Mouse (Mus musculus) bone marrow, adult 2 months (tissue): Measurements from ENCODE around the gene Rab29. TPM values are rescaled to one million over a fixed set of nuclear protein-coding genes. Genes with fewer than 3 reads are reported as not detected.

ENCODE experiments used
- H3K27ac ChIP-seq: fragments of 200-500 bp; 2 replicates; pipeline ENCODE4 v1.5.1; 2012; ENCODE audit warnings: low read depth, mild to moderate bottlenecking, control low read depth, inconsistent platforms, low read length; ENCODE audit not compliant: control insufficient read depth, poor library complexity, insufficient read depth
- H3K4me1 ChIP-seq: fragments of 200-500 bp; 2 replicates; pipeline ENCODE4 v1.6.1; 2011; ENCODE audit warnings: low read length; ENCODE audit not compliant: control insufficient read depth, insufficient read depth
- H3K4me3 ChIP-seq: fragments of 200-500 bp; replicated peaks from 2 replicates; pipeline ENCODE3; 2011; ENCODE audit warnings: mild to moderate bottlenecking, low read depth, low read length, control low read depth; ENCODE audit not compliant: control insufficient read depth
- CTCF ChIP-seq: fragments of 200-500 bp; IDR thresholded peaks from 2 replicates; pipeline ENCODE4 v1.5.1; 2011; ENCODE audit warnings: low read length, control low read depth; ENCODE audit not compliant: control insufficient read depth, insufficient read depth
- POLR2A ChIP-seq: fragments of 200-500 bp; IDR thresholded peaks from 2 replicates; pipeline ENCODE4 v1.6.1; 2011; ENCODE audit warnings: low read depth, mild to moderate bottlenecking, control low read depth, low read length, borderline replicate concordance; ENCODE audit not compliant: control insufficient read depth
- WGBS: fragments of 180-500 bp; shearing (Covaris S2); methylation state at CpG from one replicate; pipeline ENCODE4 v1.1.7; 2018; 5-methylcytosine and 5-hydroxymethylcytosine counted together
- polyA plus RNA-seq: library from polyadenylated mRNA; stranded (reverse); fragments of >200 nt; gene quantifications from 2 replicates; pipeline ENCODE4 v1.2.4, GENCODE M21; 2011; ENCODE audit warnings: low replicate concordance; ENCODE audit not compliant: missing spikeins, insufficient read depth, insufficient read length

The Rab29 gene
- polyA plus RNA-seq, 1 experiment, result 15.7 TPM

DNA sequence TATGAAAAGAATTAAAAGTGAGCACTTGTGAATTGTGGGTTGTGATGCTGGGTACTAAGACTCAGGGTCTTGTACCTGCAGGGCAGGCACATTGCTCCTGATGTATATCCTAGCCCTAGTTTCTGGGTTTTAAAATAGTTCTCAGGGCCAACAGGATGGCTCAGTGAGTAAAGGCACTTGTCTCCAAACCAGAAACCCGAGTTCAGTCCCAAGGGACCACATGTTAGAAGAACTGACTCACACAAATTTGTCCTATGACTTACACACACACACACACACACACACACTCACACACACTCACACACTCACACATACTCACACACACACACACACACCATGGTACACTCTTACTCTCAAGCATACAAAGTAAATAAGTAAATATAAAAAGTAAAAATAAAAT lies 5.8 kb downstream of the Rab29 start:
- peaks cover 2% of the 10 kb centered on the region; the same call in 1 of the 2 replicates for H3K4me1 ChIP-seq
- no peak overlapping the region for H3K27ac ChIP-seq
- WGBS, result 83% methylated on average over 1 of the region's 1 CpGs
- TF ChIP-seq CTCF (no peak), POLR2A (no peak)
- H3K4me3 ChIP-seq, result no peak overlapping the region

DNA sequence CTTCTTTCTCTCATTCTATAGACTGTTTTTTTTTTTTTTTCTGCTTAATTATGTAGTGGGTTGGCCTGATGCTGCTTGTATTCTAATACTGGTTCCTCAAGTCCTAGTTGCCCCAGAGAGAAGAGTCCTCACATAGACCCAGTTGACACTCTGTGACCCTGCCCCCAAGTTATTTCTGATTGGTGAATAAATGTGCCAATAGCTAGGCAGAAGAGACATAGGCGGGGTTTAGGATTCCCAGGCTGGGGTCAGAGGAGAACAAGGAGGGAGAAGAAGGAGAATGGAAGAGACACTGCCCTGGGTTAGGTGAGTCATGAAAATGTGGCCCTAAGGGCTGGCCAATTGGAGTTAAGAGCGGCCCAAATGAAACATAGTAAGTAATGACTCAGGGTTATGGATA lies 12.8 kb downstream of the Rab29 start:
- 81% methylated on average over 2 of the region's 2 CpGs for WGBS
- TF ChIP-seq POLR2A, result no peak
- no peak for TF ChIP-seq CTCF
- Histone ChIP-seq H3K4me1 (no peaks in the 10 kb centered on the region), H3K27ac (no peak overlapping the region), H3K4me3 (no peak overlapping the region)

DNA sequence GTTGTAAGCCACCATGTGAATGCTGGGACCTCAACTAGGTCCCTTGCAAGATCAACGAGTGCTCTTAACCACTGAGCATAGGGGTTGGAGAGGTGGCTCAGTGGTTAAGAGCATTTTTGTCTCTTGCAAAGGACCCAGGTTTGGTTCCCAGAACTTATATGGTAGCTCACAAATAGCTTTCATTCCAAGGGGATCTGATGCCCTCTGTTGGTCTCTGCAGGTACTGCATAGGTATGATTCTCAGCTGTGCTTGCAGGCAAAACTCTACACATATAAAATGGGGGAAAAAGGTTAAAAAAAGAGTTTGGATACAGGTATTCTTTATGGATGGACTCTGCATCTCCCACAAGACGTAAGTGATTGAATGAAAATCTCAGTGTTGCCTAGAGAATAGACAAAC lies 15.8 kb downstream of the Rab29 start:
- no peak overlapping the region for H3K27ac ChIP-seq
- 66% methylated on average over 2 of the region's 2 CpGs for WGBS
- H3K4me3 ChIP-seq, result no peak overlapping the region
- no peaks in the 10 kb centered on the region for H3K4me1 ChIP-seq
- TF ChIP-seq CTCF (no peak), POLR2A (no peak)

DNA sequence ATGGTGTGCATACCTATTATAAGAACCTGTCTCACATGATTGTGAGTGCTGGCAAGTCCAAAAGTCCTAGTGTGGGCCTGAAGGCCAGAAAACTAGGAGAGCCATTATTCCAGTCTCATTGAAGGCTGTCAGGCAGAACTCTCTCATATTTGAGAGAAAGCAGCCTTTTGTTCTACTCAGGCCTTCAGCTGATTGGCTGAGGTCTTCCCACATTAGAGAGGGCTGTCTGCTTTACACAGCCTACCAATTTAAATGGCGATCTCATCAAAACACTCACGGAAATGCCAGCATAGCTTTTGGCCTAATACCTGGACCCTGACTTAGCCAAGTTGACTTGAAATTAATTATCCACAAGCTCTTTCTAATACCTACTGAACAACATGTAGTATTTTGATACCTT lies 19.1 kb downstream of the Rab29 start:
- Histone ChIP-seq H3K27ac (no peak overlapping the region), H3K4me1 (no peaks in the 10 kb centered on the region), H3K4me3 (no peak overlapping the region)
- WGBS, result 85% methylated on average over 2 of the region's 2 CpGs
- TF ChIP-seq CTCF (no peak), POLR2A (no peak)

DNA sequence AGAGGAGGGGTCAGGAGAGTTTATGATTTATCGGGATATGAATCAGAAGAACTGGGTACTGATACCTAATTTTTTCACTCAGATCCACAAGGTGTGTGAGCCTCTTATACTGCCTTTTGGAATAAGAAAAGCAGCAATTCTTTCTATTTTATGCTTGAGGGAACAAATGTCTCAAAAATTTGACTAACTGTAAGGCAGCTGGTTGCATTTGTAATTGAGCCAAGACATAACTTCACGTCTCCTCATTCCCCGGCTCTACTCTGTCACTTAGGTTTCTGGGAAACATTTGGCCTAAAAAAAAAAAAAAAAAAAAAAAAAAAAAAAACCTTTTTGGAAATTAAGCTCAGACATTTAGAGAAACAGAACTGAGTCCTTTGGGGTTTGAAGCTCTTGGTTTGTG lies 19.6 kb downstream of the Rab29 start:
- 82% methylated on average over 3 of the region's 3 CpGs for WGBS
- TF ChIP-seq CTCF, result no peak
- TF ChIP-seq POLR2A, result no peak
- Histone ChIP-seq H3K27ac (no peak overlapping the region), H3K4me1 (no peaks in the 10 kb centered on the region), H3K4me3 (no peak overlapping the region)

DNA sequence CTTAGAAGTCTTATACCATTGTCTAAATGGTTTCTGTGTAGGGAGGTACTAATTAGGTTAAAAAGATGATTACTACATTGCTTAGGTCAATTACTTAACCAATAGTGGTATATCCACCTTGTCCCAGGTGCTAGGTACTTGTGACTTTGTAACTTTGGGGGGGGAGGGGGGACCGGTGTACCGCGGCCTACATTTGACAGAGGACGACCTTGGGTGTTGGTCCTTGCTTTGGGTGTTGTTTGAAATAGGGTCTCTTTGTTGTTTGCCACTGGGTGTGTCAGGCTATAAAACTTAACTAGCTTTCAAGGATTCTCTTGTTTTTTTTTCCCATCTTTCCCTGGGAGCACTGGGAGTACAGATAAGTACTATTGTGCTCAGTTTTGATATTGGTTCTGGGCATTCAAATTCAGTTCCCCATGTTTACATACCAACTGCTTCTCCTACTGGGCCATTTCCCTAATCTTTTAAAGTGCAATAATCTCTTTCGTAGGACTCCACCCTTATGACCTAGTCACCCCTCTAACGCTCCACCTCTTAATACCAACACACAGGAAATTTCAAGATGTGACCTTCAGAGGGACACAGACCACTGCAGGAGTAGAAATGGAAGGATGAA lies 23.1 kb downstream of the Rab29 start:
- TF ChIP-seq POLR2A (no peak), CTCF (no peak)
- Histone ChIP-seq H3K27ac (no peak overlapping the region), H3K4me3 (no peak overlapping the region), H3K4me1 (no peaks in the 10 kb centered on the region)
- 75% methylated on average over 6 of the region's 6 CpGs for WGBS

DNA sequence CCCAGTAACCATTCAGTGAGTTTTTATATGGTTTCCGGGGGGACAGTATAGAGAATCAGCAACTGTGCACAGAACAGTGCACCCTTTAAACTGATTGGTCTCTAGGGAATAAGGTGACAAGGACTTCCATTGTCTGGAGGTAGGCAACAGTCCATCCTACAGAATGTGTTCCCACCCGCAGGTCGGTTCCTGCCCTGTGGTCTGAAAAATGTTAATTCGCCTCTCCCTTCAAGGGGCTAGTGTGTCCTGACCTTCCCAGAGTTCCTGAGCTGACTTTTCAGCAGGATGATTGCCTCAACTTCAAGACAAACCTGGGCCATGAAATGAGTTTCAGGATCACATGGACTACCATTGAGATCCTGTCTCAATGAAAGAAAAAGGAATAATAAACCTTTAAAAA lies 24.4 kb downstream of the Rab29 start:
- no peak overlapping the region for H3K27ac ChIP-seq
- TF ChIP-seq POLR2A, result no peak
- TF ChIP-seq CTCF, result no peak
- WGBS, result 89% methylated on average over 4 of the region's 4 CpGs
- no peaks in the 10 kb centered on the region for H3K4me1 ChIP-seq
- no peak overlapping the region for H3K4me3 ChIP-seq

DNA sequence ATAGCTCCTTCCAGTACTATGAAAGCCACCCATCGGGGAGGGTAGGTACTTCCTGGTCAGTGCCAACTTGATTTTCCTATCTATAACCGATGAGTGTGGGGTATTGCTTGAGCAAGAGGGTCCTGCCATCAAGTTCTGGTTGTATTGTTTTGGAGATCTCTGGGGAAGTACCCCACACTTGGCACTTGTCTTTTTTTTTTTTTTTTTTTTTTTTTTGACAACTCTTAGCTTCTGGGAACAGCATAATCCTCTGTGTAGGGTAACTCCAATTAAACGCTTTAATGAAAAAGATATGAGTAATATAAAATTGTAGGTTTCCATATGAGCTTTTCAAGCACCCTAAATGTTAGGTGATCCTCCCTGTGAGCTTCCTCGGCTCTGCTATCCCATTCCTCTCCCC lies 35.7 kb downstream of the Rab29 start:
- Histone ChIP-seq H3K4me1 (no peaks in the 10 kb centered on the region), H3K4me3 (no peak overlapping the region), H3K27ac (no peak overlapping the region)
- no peak for TF ChIP-seq CTCF
- TF ChIP-seq POLR2A, result no peak
- WGBS, result 70% methylated on average over 4 of the region's 4 CpGs

DNA sequence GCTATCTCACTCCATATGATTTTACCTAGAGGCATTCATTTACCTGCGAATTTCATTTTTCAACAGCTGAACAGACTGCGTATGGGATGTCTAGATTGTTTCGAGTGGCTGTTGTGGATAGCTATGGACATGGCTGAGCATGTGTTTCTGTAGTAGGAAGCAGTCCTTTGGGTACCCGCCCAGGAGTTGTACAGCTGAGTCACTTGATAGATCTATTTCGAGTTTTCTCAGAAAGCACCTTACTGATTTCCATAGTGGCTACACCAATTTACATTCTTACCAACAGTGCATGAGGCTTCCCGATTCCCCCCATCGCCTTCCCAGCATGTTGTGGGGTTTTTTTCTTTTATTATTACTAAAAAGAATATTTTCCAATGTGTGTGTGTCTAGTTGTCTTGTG lies 36.2 kb downstream of the Rab29 start:
- WGBS, result 78% methylated on average over 7 of the region's 7 CpGs

More for the DNA sequence above, 36.2 kb downstream of the Rab29 start:
- H3K4me3 ChIP-seq, result no peak overlapping the region
- no peaks in the 10 kb centered on the region for H3K4me1 ChIP-seq
- H3K27ac ChIP-seq, result no peak overlapping the region
- no peak for TF ChIP-seq CTCF
- TF ChIP-seq POLR2A, result no peak
